Mouse (Mus musculus): Measurements from ENCODE around the gene Mlh1. TPM values are rescaled to one million over a fixed set of nuclear protein-coding genes. Genes with fewer than 3 reads are reported as not detected.

Gene Mlh1
- polyA plus RNA-seq, 1 experiment from 2014 or later: 26.3 TPM

GRCm38 (mm10) chr9:111302196-111302831 lies 30.7 kb upstream of the Mlh1 start:
- H3K4me1 ChIP-seq: no peaks in the 10 kb centered on the region
- no peaks in the 10 kb centered on the region for H3K27me3 ChIP-seq (replicated peaks)
- no peaks in the 10 kb centered on the region for H3K36me3 ChIP-seq
- no peak overlapping the region for H3K27ac ChIP-seq (replicated peaks)
- no peaks in the 10 kb centered on the region for H3K9me3 ChIP-seq (replicated peaks)
- 50% methylated on average over 12 of the region's 12 CpGs for WGBS
- no peak overlapping the region for H3K9ac ChIP-seq (replicated peaks)
- ATAC-seq (ENCODE audit: low FRiP score): no peak
- no peak overlapping the region for H3K4me2 ChIP-seq
- no peak overlapping the region for H3K4me3 ChIP-seq (replicated peaks)

DNA sequence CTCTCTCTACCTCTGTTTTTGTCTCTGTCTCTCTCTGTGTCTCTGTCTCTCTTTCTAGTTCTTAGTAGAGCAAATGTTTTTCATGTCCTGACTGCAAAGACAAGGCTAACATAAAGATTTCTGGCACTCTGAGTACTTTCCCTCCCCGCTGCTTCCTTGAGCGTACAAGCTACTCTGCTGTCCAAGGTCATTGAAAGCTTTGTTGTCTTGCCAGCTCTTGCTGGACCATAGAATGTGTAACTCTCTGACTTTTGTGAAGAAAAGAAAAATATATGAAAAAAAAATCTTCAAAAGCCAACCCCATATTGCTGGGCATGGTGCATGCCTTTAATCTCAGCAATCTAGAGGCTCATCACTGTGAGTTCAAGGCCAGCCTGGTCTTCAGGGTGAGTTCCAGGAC lies 27.0 kb upstream of the Mlh1 start:
- Histone ChIP-seq H3K9me3 (replicated peaks) (no peaks in the 10 kb centered on the region), H3K27ac (replicated peaks) (no peak overlapping the region), H3K36me3 (no peaks in the 10 kb centered on the region), H3K9ac (replicated peaks) (no peak overlapping the region), H3K27me3 (replicated peaks) (no peaks in the 10 kb centered on the region), H3K4me1 (no peaks in the 10 kb centered on the region), H3K4me2 (no peak overlapping the region), H3K4me3 (replicated peaks) (no peak overlapping the region)
- 76% methylated on average over 2 of the region's 2 CpGs for whole genome bisulfite sequencing
- no peak for ATAC-seq (ENCODE audit: low FRiP score)

- 75% methylated on average over 7 of the region's 7 CpGs for WGBS
- no peaks in the 10 kb centered on the region for H3K27me3 ChIP-seq (replicated peaks)
- no peak for ATAC-seq (ENCODE audit: low FRiP score)
- H3K4me1 ChIP-seq: no peaks in the 10 kb centered on the region
- no peaks in the 10 kb centered on the region for H3K9me3 ChIP-seq (replicated peaks)
- H3K4me2 ChIP-seq: no peak overlapping the region
- H3K27ac ChIP-seq (replicated peaks): no peak overlapping the region
- no peaks in the 10 kb centered on the region for H3K36me3 ChIP-seq
- H3K9ac ChIP-seq (replicated peaks): no peak overlapping the region
- H3K4me3 ChIP-seq (replicated peaks): no peak overlapping the region
Observed at GRCm38 (mm10) chr9:111296433-111296832, 24.8 kb upstream of the Mlh1 start.

- 76% methylated on average over 2 of the region's 2 CpGs for WGBS
Observed at GRCm38 (mm10) chr9:111295323-111295722, 23.7 kb upstream of the Mlh1 start.

GRCm38 (mm10) chr9:111294911-111295310 lies 23.3 kb upstream of the Mlh1 start:
- 99% methylated on average over 6 of the region's 6 CpGs for WGBS
- peaks cover 7% of the 10 kb centered on the region; the same call in 1 of the 2 replicates for H3K4me1 ChIP-seq

More at GRCm38 (mm10) chr9:111295323-111295722, 23.7 kb upstream of the Mlh1 start:
- Histone ChIP-seq H3K9ac (replicated peaks) (no peak overlapping the region), H3K4me3 (replicated peaks) (no peak overlapping the region), H3K4me2 (no peak overlapping the region), H3K4me1 (peaks cover 3% of the 10 kb centered on the region; the same call in 1 of the 2 replicates), H3K9me3 (replicated peaks) (no peaks in the 10 kb centered on the region), H3K36me3 (no peaks in the 10 kb centered on the region), H3K27ac (replicated peaks) (no peak overlapping the region), H3K27me3 (replicated peaks) (no peaks in the 10 kb centered on the region)
- ATAC-seq (ENCODE audit: low FRiP score): no peak

DNA sequence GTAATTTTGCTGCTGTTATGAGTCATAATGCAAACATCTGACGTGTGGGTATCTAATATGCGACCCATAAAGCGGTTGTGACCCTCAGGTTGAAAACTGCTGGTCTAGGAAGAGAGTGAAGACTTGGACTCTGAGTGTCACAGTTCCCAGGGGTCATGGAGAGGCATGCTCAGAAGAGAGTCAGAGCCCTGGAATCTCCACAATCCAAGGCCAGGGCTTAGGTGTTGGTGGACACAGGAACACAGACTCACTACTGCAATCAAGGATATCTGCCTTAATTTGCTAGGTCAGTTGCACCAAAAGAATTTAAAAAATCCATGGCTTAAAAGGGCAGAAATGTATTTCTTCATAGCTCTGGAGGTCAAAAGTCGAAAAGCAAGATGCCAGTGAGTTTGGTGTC lies 21.6 kb upstream of the Mlh1 start:
- peaks cover 10% of the 10 kb centered on the region; the same call in 1 of the 2 replicates for H3K4me1 ChIP-seq
- no peak overlapping the region for H3K4me2 ChIP-seq
- no peak overlapping the region for H3K9ac ChIP-seq (replicated peaks)
- no peaks in the 10 kb centered on the region for H3K27me3 ChIP-seq (replicated peaks)
- H3K4me3 ChIP-seq (replicated peaks): no peak overlapping the region
- WGBS: 88% methylated on average over 4 of the region's 4 CpGs
- H3K27ac ChIP-seq (replicated peaks): no peak overlapping the region
- H3K9me3 ChIP-seq (replicated peaks): no peaks in the 10 kb centered on the region
- no peak for ATAC-seq (ENCODE audit: low FRiP score)
- no peaks in the 10 kb centered on the region for H3K36me3 ChIP-seq

More at GRCm38 (mm10) chr9:111294911-111295310, 23.3 kb upstream of the Mlh1 start:
- Histone ChIP-seq H3K9ac (replicated peaks) (no peak overlapping the region), H3K27me3 (replicated peaks) (no peaks in the 10 kb centered on the region), H3K9me3 (replicated peaks) (no peaks in the 10 kb centered on the region), H3K4me2 (no peak overlapping the region), H3K36me3 (no peaks in the 10 kb centered on the region), H3K27ac (replicated peaks) (no peak overlapping the region), H3K4me3 (replicated peaks) (no peak overlapping the region)
- no peak for ATAC-seq (ENCODE audit: low FRiP score)

GRCm38 (mm10) chr9:111290539-111291100 lies 19.0 kb upstream of the Mlh1 start:
- Histone ChIP-seq H3K36me3 (no peaks in the 10 kb centered on the region), H3K27me3 (replicated peaks) (no peaks in the 10 kb centered on the region), H3K27ac (replicated peaks) (no peak overlapping the region), H3K9me3 (replicated peaks) (no peaks in the 10 kb centered on the region), H3K9ac (replicated peaks) (no peak overlapping the region), H3K4me1 (peaks cover 13% of the 10 kb centered on the region; the same call in 1 of the 2 replicates), H3K4me2 (no peak overlapping the region; the same call in 1 of the 2 replicates), H3K4me3 (replicated peaks) (no peak overlapping the region)
- whole genome bisulfite sequencing: 50% methylated on average over 11 of the region's 11 CpGs
- ATAC-seq (ENCODE audit: low FRiP score): peak; percentile 46; the same call in 1 of the 2 replicates

DNA sequence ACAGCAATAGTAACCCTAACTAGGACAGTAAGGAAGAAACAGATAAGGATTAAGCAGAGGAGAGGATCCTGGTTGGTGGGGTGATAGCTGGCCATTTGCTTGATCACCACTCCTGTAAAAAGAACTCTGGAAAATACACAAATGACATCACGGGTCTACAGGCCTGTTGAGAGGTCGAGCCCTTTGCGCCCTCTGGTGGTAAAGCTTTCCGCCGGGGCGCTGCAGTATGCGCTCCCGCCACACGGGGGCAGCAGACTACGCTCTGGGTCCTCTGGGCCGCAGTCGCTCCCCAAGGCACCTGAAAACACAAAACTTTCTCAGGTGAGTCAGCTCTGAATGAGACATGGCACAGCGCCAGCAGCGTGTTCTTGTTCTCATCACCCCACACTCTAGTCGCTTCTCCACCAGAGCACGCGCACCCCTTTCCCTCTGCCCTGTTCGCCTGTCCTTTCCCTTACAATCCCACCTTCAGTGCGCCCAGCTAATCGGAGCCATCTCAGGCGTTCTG lies 18.3 kb upstream of the Mlh1 start:
- Histone ChIP-seq H3K4me3 (replicated peaks) (no peak overlapping the region), H3K36me3 (no peaks in the 10 kb centered on the region), H3K9ac (replicated peaks) (no peak overlapping the region), H3K27ac (replicated peaks) (no peak overlapping the region), H3K4me1 (peaks cover 16% of the 10 kb centered on the region; the same call in 1 of the 2 replicates), H3K27me3 (replicated peaks) (no peaks in the 10 kb centered on the region), H3K4me2 (peak overlapping the region; percentile 11; the same call in 1 of the 2 replicates), H3K9me3 (replicated peaks) (no peaks in the 10 kb centered on the region)
- 16% methylated on average over 21 of the region's 21 CpGs for WGBS
- ATAC-seq (ENCODE audit: low FRiP score): peak; percentile 49

DNA sequence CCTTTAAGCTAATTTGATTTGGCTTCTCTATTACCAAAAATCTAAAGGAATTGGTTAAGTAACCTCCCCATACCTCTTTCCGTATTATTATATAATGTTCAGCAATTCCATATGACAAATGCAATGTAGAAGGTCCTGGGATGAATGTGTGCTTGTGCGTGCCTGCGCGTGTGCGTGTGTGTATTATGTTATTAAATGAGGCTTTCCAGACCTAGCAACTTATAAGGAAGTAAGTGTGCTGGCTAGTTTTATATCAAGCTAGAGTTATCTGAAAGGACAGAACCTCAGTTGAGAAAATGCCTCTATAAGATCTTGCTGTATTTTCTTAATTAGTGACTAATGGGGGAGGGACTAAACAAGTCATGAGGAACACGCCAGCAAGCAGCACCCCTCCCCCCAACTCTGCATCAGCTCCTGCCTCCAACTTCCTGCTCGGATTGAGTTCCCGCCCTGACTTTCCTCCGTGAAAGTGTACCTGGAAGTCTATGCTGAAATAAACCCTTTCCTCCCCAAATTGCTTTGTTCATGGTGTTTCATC lies 17.8 kb upstream of the Mlh1 start:
- Histone ChIP-seq H3K27ac (replicated peaks) (no peak overlapping the region), H3K4me2 (peak overlapping the region; percentile 11; the same call in 1 of the 2 replicates), H3K4me3 (replicated peaks) (no peak overlapping the region), H3K36me3 (no peaks in the 10 kb centered on the region), H3K9ac (replicated peaks) (no peak overlapping the region), H3K27me3 (replicated peaks) (no peaks in the 10 kb centered on the region), H3K9me3 (replicated peaks) (no peaks in the 10 kb centered on the region), H3K4me1 (peaks cover 16% of the 10 kb centered on the region; the same call in 1 of the 2 replicates)
- peak; percentile 18; the same call in 1 of the 2 replicates for ATAC-seq (ENCODE audit: low FRiP score)
- WGBS: 60% methylated on average over 9 of the region's 9 CpGs

GRCm38 (mm10) chr9:111287956-111288355 lies 16.4 kb upstream of the Mlh1 start:
- no peaks in the 10 kb centered on the region for H3K36me3 ChIP-seq
- no peaks in the 10 kb centered on the region for H3K9me3 ChIP-seq (replicated peaks)
- peaks cover 16% of the 10 kb centered on the region; the same call in 1 of the 2 replicates for H3K4me1 ChIP-seq
- no peak overlapping the region for H3K4me2 ChIP-seq
- H3K9ac ChIP-seq (replicated peaks): no peak overlapping the region
- H3K4me3 ChIP-seq (replicated peaks): no peak overlapping the region
- ATAC-seq (ENCODE audit: low FRiP score): no peak
- no peak overlapping the region for H3K27ac ChIP-seq (replicated peaks)
- 98% methylated on average over 4 of the region's 4 CpGs for WGBS
- no peaks in the 10 kb centered on the region for H3K27me3 ChIP-seq (replicated peaks)

DNA sequence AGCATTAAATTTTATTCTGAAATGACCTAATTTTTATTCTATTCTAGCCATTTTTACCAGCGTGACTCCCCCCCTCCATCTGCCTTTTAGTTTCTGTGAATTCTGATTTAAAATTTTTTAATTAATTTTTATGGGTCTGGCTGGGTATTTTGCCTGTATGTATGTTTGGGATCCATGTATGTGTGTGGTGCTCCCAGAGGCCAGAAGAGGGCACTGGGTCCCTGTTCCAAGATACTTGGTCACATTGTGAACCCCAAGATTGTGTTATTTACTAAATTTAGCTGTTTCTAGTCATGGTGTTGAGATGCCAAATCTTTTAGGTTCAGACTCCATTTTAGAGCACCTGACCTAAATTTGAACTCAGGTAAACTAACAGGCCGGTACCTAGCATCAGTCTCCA lies 14.9 kb upstream of the Mlh1 start:
- H3K4me1 ChIP-seq: peaks cover 16% of the 10 kb centered on the region; the same call in 1 of the 2 replicates
- H3K9me3 ChIP-seq (replicated peaks): no peaks in the 10 kb centered on the region
- no peak overlapping the region for H3K4me3 ChIP-seq (replicated peaks)
- H3K9ac ChIP-seq (replicated peaks): no peak overlapping the region
- no peak overlapping the region for H3K27ac ChIP-seq (replicated peaks)
- no peaks in the 10 kb centered on the region for H3K36me3 ChIP-seq
- no peak overlapping the region for H3K4me2 ChIP-seq
- WGBS: 75% methylated on average over 2 of the region's 2 CpGs
- no peak for ATAC-seq (ENCODE audit: low FRiP score)
- H3K27me3 ChIP-seq (replicated peaks): no peaks in the 10 kb centered on the region

GRCm38 (mm10) chr9:111285676-111286075 lies 14.1 kb upstream of the Mlh1 start:
- H3K9me3 ChIP-seq (replicated peaks): no peaks in the 10 kb centered on the region
- H3K27me3 ChIP-seq (replicated peaks): no peaks in the 10 kb centered on the region
- H3K27ac ChIP-seq (replicated peaks): no peak overlapping the region
- H3K36me3 ChIP-seq: no peaks in the 10 kb centered on the region
- H3K4me2 ChIP-seq: no peak overlapping the region
- H3K9ac ChIP-seq (replicated peaks): no peak overlapping the region
- H3K4me3 ChIP-seq (replicated peaks): no peak overlapping the region
- ATAC-seq (ENCODE audit: low FRiP score): no peak
- peaks cover 16% of the 10 kb centered on the region; the same call in 1 of the 2 replicates for H3K4me1 ChIP-seq
- WGBS: 16% methylated on average over 5 of the region's 5 CpGs

Measured in neural tube, embryonic 15.5 days (tissue).